ENCODE assay signal across 17 mouse cellular contexts in genomic region chr6:26287900-26288299, GRCm38 (mm10).
DNase-seq lines count a peak whose midpoint lies in the region; TF ChIP-seq lines count a peak whose summit lies in the region.
"Had no signal": no experiment of that assay in that cellular context is flagged by ENCODE, and none has a peak within 500 bp of the region (broad histone marks: within the 10 kb centered on the region; RNA-seq: fewer than 3 reads in every experiment).

No protein-coding gene starts in this region.

- TF ChIP-seq RAD21 in MEL (IDR thresholded peaks at IDR 0.05; ENCODE audit: low read depth, low read length) = no peak

- TF ChIP-seq POLR2A in MEL (IDR thresholded peaks at IDR 0.05; ENCODE audit: control insufficient read depth in 1 of 2, insufficient read depth in 1 of 2, low read depth in 1 of 2, low read length in 2 of 2, poor library complexity in 1 of 2) = no peak

- DNase-seq in MEL (ENCODE audit: low read depth, low spot score) = peak; percentile 45
- DNase-seq in right cerebral cortex, adult 2 months (ENCODE audit: low spot score in 2 of 2) = no peak
- DNase-seq: adrenal gland, adult 2 months; adrenal gland, adult 8-10 months; adrenal gland, postnatal 10 days; adrenal gland, postnatal 14 days; adrenal gland, postnatal 25 days; adrenal gland, postnatal 36 days; B cell, adult 2 months; cerebellum, adult 11 months; cerebellum, adult 11-12 months; cerebellum, adult 18-20 months; cerebellum, adult 2 months; cerebellum, adult 8-10 months had no signal

- no peaks in the 10 kb centered on the region for H3K9me3 ChIP-seq in MEL (replicated peaks; ENCODE audit: insufficient read depth, low read length)
- H3K9me3 ChIP-seq: G1E had no signal

- no peaks in the 10 kb centered on the region for H3K27me3 ChIP-seq in MEL (ENCODE audit: control insufficient read depth in 1 of 2, insufficient read depth in 2 of 2, low read length in 2 of 2)
- H3K27me3 ChIP-seq: CH12.LX, Patski had no signal

- H3K79me2 ChIP-seq in MEL (ENCODE audit: control insufficient read depth, insufficient read depth, low read length, poor library complexity) = no peaks in the 10 kb centered on the region

- peaks cover 0 to 4% of the 10 kb centered on the region in 2 experiments; a peak in 2 of 4 replicates for H3K36me3 ChIP-seq in MEL (ENCODE audit: control insufficient read depth in 1 of 2, insufficient read depth in 2 of 2, low read length in 2 of 2)
- H3K36me3 ChIP-seq: G1E had no signal

- H3K4me1 ChIP-seq in MEL (ENCODE audit: control insufficient read depth in 1 of 2, insufficient read depth in 2 of 2, low read length in 2 of 2) = no peaks in the 10 kb centered on the region

- TF ChIP-seq EP300 in MEL (IDR thresholded peaks at IDR 0.05; ENCODE audit: low read depth in 1 of 2, low read length in 2 of 2) = peak; percentile 51 to 75

- no peak overlapping the region for H3K27ac ChIP-seq in MEL (ENCODE audit: control insufficient read depth, low read depth, low read length)

- H3K9ac ChIP-seq in MEL (ENCODE audit: control insufficient read depth, low read depth, low read length, poor library complexity, severe bottlenecking) = no peak overlapping the region

- TF ChIP-seq CTCF in MEL (IDR thresholded peaks at IDR 0.05 in 2 of 3, conservative IDR thresholded peaks at IDR 0.05 in 1 of 3; ENCODE audit: control insufficient read depth in 1 of 3, insufficient read depth in 1 of 3, low read depth in 2 of 3, low read length in 3 of 3, poor library complexity in 1 of 3, severe bottlenecking in 1 of 3) = no peak

- H3K4me3 ChIP-seq in MEL (ENCODE audit: control insufficient read depth in 1 of 2, insufficient read depth in 1 of 2, low read depth in 2 of 2, low read length in 2 of 2) = no peak overlapping the region

TF ChIP-seq in MEL, 35 proteins besides CTCF, POLR2A, EP300 and RAD21:
- TF ChIP-seq KAT2A (conservative IDR thresholded peaks at IDR 0.05; ENCODE audit: low read depth, low read length) (no peak), MYB (IDR thresholded peaks at IDR 0.05; ENCODE audit: low read depth, low read length) (no peak), ELF1 (IDR thresholded peaks at IDR 0.05; ENCODE audit: low read depth, low read length) (peak; percentile 32; the same call in 1 of the 2 replicates), GABPA (IDR thresholded peaks at IDR 0.05; ENCODE audit: low read depth, low read length) (no peak), TBP (IDR thresholded peaks at IDR 0.05; ENCODE audit: low read depth, low read length) (no peak), MAX (IDR thresholded peaks at IDR 0.05; ENCODE audit: low read length) (no peak), MAZ (IDR thresholded peaks at IDR 0.05; ENCODE audit: low read depth, low read length) (no peak), SMC3 (IDR thresholded peaks at IDR 0.05; ENCODE audit: low read depth, low read length) (no peak), POLR2AphosphoS5 (IDR thresholded peaks at IDR 0.05; ENCODE audit: borderline replicate concordance, low read depth, low read length) (no peak), GATA1 (IDR thresholded peaks at IDR 0.05; ENCODE audit: low read depth, low read length) (peak; percentile 39; the same call in 1 of the 2 replicates), USF2 (IDR thresholded peaks at IDR 0.05; ENCODE audit: borderline replicate concordance in 1 of 2, insufficient read depth in 1 of 2, low read depth in 1 of 2, low read length in 2 of 2) (no peak), TCF12 (IDR thresholded peaks at IDR 0.05; ENCODE audit: low read depth, low read length) (peak; percentile 45; the same call in 1 of the 2 replicates), CHD1 (IDR thresholded peaks at IDR 0.05; ENCODE audit: low read depth, low read length) (no peak), ZNF384 (IDR thresholded peaks at IDR 0.05; ENCODE audit: low read depth, low read length) (no peak), SIN3A (IDR thresholded peaks at IDR 0.05; ENCODE audit: low read length) (no peak), ETS1 (IDR thresholded peaks at IDR 0.05; ENCODE audit: low read depth, low read length) (no peak), BHLHE40 (IDR thresholded peaks at IDR 0.05; ENCODE audit: borderline replicate concordance, low read depth, low read length) (no peak), ZC3H11A (IDR thresholded peaks at IDR 0.05; ENCODE audit: low read depth, low read length) (no peak), ZMIZ1 (IDR thresholded peaks at IDR 0.05; ENCODE audit: low read depth, low read length) (no peak), NELFE (IDR thresholded peaks at IDR 0.05; ENCODE audit: low read depth, low read length) (no peak), TAL1 (IDR thresholded peaks at IDR 0.05; ENCODE audit: low read length) (peak; percentile 57), HCFC1 (IDR thresholded peaks at IDR 0.05; ENCODE audit: low read depth, low read length) (no peak), MAFK (IDR thresholded peaks at IDR 0.05; ENCODE audit: borderline replicate concordance, low read depth, low read length) (no peak), USF1 (IDR thresholded peaks at IDR 0.05; ENCODE audit: low read depth, low read length) (no peak), MYC (IDR thresholded peaks at IDR 0.05; ENCODE audit: low read depth, low read length) (no peak), MEF2A (IDR thresholded peaks at IDR 0.05; ENCODE audit: extremely low read depth, insufficient replicate concordance, low read depth, low read length, poor library complexity, severe bottlenecking) (no peak), RCOR1 (IDR thresholded peaks at IDR 0.05; ENCODE audit: low read depth, low read length) (peak; percentile 74)
TF ChIP-seq in MEL: peak in this region for 5.
